Mouse (Mus musculus): ENCODE measurements around the gene Dhx30.
"Not testable (repeated sequence)": the region's sequence is repeated elsewhere in the genome, so short reads cannot be mapped to it uniquely, and the experiment has no call there.

Dhx30 gene

DNA sequence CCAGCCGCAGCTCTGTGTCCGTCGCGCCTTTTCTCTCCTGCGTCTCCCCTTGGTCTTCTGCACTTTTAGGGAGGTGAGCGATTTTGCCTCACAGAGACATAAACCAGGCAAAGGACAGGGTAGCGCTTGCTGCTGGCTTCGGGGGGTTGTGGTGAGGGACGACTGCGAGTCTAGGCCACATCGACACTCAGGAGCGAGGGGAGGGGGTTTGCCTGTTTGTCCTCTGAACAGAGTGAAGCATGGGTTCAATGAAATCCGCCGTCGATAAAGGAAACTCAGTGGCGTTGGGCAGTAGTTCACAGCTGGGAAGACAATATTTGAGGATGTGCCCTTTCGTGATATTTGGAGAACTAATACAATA, at the start of gene Dhx30:
Gene Dhx30 (minus strand): TSS at position 52 of the 361 bp plus-strand sequence.
- no peak for DNase-seq (ENCODE audit: low spot score)

DNA sequence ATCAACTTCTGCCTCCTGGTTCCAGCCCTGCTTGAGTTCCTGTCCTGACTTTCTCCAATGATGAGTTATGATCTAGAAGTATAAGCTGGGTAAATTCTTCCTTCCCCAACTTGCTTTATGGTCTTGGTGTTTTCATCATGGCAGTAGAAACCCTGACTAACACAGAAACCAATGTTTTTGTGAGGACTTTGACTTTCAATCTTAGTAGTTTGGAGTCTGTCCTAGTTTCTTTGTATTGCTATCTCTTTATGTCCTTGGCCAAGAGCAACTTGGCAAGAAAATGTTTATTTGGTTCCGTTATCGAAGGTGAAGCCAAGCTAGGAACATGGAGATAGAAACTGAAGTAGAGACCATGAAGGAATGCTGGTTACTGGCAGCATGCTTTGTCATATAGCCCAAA, 45.4 kb upstream of the Dhx30 start:
- DNase-seq (ENCODE audit: low spot score), result no peak

DNA sequence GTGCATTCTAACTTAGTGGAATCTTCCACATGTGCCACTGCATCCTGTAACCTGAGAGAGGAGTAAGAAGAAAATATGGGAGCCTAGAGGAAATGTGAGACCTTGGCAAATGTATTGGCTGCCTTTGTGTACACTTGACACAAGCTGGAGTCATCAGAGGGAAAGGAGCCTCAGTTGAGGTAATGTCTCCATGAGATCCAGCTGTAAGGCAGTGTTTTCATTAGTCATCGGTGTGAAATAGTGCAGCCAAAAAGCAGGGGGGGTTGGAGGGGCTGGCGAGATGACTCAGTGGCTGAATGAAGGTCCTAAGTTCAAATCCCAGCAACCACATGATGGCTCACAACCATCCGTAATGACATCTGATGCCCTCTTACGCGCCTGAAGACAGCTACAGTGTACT, 44.8 kb upstream of the Dhx30 start:
- DNase-seq (ENCODE audit: low spot score), result no peak

DNA sequence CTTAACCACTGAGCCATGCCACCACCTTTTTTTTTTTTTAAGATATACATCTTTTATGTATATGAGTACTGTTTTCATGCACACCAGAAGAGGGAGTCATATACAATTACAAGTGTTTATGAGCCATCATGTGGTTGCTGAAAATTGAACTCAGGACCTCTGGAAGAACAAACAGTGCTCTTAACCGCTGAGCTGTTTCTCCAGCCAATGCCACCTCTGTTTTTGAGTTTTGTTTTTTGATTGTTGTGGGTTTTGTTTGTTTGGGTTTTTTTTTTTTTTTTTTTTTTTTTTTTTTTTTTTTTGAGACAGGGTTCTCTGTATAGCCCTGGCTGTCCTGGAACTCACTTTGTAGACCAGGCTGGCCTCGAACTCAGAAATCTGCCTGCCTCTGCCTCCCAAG, 42.9 kb upstream of the Dhx30 start:
- not testable (repeated sequence) for DNase-seq (ENCODE audit: low spot score)

DNA sequence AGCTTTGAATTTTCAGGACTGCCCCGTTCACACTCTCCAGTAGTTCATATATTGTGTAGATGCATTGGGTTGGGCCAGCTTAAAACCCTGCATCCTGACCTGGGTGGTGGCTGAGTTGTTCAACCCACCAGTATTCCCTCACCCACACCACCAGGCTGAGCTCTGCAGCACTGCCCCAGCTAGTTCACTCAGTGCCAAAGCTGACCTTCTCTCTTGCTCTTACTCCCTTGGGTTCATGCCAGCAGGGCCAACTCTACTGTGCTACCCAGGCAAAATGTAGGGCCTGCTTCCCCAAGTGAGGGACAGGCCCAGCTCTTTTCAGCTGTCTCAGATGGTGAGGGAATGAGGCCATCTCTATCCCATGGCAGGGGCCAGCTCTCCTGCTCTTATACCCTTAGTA, 41.4 kb upstream of the Dhx30 start:
- DNase-seq (ENCODE audit: low spot score), result no peak

DNA sequence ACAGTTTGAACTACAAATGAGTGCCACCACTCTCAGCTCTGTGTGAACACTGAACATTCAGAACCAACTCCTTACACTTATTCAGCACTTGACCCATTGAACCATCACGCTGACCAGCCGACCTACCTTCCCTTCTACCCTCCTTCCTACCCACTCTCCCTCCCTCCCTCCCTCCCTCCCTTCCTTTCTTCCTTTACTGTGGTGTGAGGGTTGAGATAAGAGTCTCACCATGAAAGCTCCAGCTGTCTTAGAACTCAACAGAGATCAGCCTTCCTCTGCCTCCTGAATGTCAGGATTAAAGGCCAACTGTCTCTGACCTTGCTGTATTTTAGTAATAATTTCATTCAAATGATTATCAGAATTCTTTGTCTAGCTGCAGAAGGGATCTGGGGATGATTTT, 31.0 kb upstream of the Dhx30 start:
- no peak for DNase-seq (ENCODE audit: low spot score)

DNA sequence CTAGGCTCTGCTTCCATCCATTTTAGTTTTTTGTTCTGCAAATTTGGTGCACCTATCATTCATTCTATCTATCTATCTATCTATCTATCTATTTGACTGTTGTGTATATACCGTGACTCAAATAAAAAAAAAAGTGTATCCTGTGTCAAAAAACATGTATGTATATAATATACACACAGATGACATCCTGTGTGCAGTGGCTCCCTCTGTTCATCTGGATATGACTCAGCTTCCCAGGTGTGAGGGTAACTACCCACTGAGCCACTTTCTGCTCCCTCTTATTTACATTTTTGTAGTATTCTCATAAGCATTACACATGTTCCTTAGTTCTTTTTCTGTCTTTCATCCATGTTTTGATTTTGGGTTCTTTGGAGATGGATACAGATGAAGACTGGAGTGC, 24.5 kb upstream of the Dhx30 start:
- DNase-seq (ENCODE audit: low spot score), result no peak

DNA sequence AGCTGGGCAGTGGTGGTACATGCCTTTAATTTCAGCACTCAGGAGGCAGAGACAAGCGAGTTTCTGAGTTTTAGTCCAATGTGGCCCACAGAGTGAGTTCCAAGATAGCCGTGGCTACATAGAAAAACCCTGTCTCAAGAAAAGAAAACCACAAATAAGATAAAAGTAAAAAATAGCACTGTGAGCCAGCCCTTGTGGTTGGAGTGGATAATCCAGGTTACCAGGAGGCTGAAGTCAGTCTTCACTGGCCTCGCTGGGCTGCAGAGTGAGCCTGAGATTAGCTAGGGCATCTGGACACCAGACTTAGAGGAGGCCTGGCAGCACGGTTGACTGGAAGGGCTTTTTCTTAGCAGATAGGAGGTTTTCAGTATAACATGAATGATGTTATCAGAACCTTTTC, 21.5 kb upstream of the Dhx30 start:
- DNase-seq (ENCODE audit: low spot score), result no peak

DNA sequence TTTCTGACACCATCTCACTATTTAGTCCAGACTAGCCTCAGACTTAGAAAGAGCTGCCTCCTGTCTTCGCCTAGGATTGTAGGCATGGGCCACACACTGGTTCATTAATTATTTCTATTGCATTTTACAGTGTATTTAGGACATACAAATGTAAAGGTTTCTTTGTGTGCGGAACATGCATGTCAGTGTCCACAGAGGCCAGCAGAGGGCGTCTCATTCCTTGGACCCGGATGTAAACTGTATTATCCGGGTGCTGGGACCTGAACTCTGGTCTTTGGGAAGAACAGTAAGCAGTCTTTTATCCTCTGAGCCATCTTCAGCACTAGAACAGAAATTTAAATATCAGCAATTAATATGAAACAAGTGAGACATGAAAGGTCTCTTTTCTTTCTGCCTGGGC, 16.5 kb upstream of the Dhx30 start:
- no peak for DNase-seq (ENCODE audit: low spot score)

DNA sequence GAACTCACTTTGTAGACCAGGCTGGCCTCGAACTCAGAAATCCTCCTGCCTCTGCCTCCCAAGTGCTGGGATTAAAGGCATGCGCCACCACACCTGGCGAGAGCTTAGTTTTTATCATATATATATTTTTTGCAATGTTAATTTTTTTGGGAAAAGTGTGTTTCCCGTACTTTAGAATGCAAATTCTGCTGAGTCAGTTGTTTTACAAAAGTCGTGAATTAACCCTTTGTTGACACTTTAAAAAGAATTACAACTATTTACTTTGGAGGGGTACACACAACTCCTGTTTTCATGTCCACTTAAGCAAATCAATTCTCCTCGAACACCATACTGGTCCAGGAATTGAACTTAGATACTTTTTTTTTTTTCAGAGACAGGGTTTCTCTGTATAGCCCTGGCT, 15.3 kb upstream of the Dhx30 start:
- DNase-seq (ENCODE audit: low spot score), result no peak

DNA sequence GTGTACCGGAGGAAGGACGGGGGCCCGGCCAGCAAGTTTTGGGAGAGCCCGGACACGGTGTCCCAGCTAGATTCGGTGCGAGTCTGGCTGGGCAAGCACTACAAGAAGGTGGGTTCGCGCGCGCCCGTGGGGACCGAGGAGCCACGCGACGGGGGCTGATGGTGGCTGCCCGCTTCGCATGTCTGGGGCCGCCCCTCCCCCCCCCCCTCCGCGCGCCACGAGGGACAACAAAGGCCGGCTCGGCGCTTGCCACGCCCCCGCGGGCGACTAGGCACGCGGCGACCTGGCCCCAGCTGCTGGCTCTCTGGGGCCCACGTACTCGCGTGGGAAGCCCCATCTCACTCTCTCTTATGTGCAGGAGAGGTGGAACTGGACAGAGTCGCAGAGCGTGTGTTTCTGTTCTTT, 14.6 kb upstream of the Dhx30 start:
- peak; percentile 55 for DNase-seq (ENCODE audit: low spot score)

DNA sequence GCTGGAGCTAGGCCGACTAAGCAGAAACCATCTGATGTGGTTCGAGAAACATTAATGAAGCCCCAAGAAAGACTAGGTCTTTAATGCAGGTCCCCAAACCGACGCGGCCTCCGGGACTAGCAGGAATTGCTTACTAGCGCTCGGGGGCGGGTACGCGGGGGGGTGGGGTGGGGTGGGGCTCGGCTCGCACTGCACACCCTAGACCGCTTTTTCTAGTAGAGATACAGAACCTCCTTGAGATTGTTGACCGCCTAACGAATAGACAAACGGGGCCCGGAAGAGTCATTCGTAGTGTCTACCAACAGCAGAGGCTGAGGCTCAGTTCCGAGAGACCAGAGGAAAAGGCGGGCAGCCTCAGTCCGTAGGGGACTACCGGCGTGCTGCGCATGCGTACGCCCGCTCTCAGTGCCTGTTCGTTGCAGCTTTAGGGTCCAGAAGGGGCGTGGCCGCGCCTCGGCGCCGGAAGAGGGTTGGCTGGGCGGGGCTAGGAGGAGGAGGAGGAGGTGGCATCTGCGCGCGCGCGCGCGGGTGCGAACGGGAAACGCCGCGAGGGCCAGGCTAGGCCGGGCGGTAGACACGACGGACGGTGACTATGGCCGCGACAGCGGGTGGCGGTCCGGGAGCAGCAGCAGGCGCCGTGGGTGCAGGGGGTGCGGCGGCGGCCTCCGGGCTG, 14.0 kb upstream of the Dhx30 start:
- peak; percentile 98 for DNase-seq (ENCODE audit: low spot score)

DNA sequence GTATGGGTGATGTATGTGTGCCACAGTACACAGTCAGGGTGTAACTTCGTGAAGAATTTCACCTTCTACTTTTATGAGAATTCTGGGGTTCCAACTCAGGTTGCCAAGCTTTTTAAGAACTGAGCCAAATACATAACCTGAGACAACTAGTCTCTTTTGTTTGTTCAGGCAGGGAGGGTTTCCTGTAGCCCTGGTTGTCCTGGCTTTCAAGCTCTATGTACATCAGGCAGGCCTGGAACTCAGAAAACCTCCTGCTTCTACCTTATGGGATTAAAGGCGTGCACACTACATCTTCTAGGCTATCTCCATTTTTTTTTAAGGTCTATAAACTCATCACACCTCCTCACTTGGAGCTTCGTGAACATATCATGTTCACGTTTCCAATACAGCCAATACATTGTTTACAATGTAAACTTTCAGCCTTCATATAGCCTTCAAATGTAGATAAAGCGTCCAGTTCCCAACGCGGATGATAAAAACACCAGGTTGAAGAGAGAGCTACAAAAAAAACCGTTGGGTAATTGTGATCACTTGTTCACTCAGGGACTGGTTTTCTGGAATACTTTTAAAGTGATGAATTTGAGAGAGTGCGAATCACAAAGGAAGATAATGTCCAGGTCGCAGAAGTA, 13.4 kb upstream of the Dhx30 start:
- DNase-seq (ENCODE audit: low spot score), result no peak

DNA sequence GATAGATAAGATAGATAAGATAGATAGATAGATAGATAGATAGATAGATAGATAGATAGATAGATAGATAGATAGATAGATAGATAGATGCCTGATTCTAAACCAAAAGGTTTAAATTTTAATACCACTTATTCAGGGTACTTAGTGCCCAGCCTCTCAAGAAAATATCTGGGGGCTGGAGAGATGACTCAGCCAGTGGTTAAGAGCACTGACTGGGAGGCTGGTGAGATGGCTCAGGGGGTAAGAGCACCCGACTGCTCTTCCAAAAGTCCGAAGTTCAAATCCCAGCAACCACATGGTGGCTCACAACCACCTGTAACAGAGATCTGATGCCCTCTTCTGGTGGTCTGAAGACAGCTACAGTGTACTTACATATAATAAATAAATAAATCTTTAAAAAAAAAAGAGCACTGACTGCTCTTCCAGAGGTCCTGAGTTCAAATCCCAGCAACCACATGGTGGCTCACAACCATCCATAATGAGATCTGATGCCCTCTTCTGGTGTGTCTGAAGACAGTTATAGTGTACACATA, 6.4 kb upstream of the Dhx30 start:
- DNase-seq (ENCODE audit: low spot score), result not testable (repeated sequence)

DNA sequence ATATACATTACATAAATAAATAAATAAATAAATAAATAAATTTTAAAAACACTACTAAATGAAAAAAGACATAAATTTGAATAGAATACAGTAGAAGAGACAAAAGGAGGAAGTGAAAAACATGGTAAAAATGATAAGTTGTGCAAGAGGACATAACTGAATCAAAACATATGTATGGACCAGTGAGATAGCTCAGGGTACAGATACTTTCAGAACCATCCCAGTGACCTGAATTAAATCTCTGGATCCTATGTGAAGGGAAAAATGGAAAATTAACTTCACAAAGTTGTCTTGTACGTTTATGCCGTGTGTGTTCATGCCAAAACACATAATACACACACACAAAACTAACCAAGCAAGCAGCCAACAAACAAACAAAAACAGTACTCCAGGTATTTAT, 5.7 kb upstream of the Dhx30 start:
- DNase-seq (ENCODE audit: low spot score), result no peak

DNA sequence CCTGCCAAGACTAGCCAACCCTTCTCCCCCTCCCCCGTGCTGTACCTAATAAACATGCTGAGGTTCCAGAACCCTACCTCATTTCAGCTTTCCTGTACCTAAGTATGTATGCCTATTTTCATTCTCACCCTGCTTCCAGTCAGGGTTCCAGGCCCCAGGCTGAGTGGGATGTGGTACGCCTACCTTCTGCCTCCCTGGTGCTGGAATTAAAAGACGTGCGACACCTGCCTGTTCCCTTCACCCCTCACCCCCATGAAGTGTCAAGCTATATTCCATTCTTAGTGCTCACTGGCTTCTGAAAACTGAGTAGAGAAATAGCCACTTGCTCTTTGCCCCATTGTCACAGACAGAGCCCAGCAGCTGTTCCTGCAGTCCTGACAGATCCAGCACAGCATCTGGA, 3.8 kb upstream of the Dhx30 start:
- DNase-seq (ENCODE audit: low spot score), result no peak

DNA sequence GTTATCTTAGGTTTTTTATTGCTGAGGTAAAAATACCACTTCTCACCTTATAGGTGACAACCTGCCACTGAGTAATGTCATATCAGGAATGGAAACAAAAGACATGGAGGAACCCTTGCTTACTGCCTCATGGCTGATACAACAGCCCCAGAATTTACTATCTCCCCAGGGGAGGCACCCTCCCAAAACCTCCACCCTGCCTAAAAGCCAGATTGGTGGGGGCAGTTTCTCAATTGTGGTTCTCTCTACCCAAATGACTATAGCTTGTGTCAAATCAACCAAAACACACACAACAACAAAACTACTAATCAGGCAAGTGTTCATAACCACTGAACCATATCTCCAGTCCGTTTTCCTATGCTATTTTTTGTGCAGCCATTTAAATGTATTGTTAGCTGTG, 619 bp upstream of the Dhx30 start:
- no peak for DNase-seq (ENCODE audit: low spot score)

DNA sequence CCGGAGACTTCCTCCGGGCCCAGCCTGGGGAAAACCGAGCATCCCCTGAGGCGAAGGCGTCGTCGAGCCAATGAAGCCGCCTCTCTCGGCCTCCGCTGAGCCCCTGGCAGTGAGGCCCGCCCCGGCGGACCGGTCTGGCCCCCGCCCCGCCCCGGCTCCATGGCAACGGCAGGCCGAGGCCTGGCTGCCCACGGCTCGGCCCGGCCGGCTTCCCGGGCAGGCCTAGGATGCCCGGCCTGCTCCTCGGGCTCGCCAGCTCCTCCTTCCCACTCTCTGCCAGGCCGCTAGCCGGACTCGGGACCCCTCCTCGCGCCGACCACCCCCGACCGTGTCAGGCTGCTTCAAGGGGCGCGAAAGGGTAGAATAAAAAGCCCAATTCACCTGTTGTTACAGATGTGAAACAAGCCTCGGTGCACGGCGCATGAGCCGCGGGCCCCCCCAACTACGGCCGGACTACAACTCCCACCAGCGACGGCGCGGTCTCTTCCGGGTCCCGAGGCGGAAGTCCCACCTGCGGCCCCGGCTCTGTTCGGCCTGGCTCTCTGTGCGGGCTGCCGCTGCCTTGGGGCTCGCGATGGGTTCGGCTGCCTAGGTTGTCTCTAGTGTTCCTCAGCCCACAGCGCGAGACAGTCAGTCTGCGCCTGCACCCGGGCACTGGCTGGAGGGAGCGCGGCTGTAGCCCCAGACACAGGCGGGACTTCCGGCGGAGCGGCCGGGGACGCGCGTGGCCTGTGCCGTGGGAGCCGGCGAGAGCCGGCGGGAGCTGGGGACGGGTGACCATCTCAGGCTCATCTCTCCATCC, 452 bp downstream of the Dhx30 start, which contains the start of gene Smarcc1:
Gene Smarcc1 (plus strand): TSS at position 732 of the 802 bp plus-strand sequence.
- peak; percentile 83 for DNase-seq (ENCODE audit: low spot score)

DNA sequence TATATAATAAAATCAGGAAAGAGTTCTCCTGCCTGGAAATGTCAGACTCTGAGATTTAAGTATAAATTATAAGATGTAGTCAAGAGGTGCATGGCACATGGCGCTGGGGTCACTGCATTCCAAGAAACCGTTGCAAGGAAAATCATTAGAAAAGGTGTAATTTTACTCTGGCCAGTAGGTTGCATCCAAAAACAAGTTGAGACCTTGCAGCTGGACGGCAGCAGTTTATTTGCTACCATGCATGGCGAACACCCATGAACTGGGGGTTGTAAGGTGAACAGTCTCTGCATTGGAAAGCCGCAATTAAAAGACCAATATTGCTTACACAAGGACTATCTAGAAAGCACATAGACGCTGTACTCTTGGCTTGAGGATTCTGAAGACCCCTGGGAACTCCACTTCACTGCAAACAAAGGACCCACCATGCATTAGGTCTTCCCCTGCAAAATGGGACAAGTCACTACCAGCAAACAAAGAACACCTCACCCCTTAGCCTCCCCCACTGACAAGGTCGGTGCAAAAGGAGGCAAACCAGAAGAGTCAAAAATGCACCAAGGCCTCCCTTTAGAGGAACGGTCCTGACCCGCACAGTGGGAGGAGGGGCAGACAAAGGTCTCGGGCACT, 1.2 kb downstream of the Dhx30 start:
- no peak for DNase-seq (ENCODE audit: low spot score)

DNA sequence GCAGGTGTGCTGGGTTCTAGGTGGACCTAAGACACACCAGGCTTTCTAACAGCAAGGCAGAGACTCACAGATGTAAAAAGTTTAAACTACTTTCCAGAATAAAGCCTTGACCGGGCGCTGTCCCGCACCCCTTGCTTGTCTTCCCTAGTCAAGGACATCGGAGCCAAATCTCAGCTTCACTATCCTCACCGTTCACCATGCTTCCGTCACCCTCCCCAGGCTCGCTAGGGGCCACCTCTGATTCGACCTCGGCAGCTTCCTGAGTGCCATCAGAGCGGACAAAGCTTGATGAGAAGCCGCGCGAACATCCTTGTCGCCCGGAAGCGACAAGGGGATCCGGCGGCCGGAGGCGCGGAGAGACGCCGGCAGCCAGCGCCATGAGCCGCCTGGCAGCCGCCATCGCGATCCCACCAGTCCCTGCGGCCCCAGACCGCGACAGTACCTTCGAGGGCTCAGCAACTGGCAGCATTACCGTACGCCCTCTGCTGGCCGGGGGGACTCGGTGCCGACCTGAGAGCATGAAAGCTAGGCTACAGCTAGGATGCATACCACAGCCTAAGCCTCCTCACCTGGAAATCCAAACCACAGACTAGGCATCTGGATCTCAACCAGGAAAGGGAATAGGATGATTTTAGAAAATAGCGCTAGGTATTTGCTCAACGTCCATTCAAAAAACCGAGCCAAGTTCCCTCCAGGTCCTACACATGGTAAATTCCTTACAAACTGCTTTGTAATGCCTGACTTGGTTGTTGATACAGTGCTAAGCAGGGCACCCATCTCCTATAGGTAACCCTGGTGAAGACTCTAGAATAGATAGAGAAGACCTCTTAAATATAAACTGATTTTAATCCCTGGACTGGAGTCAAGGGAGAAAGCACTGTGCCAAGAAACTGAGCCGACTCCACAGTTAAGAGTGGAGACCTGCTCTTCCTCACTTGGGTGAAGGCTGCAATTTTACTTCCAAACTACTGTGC, 16.7 kb downstream of the Dhx30 start:
- DNase-seq (ENCODE audit: low spot score), result peak; percentile 93

DNA sequence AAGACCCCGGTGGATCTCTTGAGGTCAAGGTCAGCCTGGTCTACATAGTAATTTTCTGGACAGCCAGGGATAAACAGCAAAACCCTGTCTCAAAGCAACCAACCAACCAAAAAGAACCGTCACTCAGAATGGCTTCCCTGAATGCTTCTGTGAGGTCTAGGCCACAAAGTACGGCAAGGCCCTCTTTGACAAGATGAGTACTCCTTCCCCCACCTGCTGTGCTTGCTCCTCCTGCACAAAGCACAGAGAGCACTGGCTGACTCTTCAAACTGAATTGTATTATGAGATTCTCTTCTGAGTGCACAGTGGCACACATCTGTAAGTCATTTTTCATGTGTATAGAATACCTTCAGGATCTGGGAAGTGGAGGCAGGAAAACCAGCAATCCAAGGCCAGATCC, 19.8 kb downstream of the Dhx30 start:
- DNase-seq (ENCODE audit: low spot score), result no peak
